Mouse (Mus musculus) layer of hippocampus, adult 2 months (tissue): Measurements from ENCODE around the gene Fam83e. TPM values are rescaled to one million over a fixed set of nuclear protein-coding genes. Genes with fewer than 3 reads are reported as not detected.

ENCODE experiments used
- DNase-seq, 2 experiments: peaks; one replicate each; pipeline ENCODE4 v3.0.0; 2022; ENCODE audit warnings: low spot score in 2 of 2
- H3K27ac ChIP-seq: fragments of 200-600 bp; 2 replicates; pipeline ENCODE4 v1.8.1; 2022
- H3K4me3 ChIP-seq: fragments of 200-600 bp; 2 replicates; pipeline ENCODE4 v1.8.1; 2022; ENCODE audit warnings: mild to moderate bottlenecking
- CTCF ChIP-seq: fragments of 200-600 bp; conservative IDR thresholded peaks from 2 replicates; pipeline ENCODE4 v1.8.1; 2022; ENCODE audit warnings: antibody characterized with exemption, mild to moderate bottlenecking, moderate library complexity
- total RNA-seq, 2 experiments: library from RNA; stranded (reverse); gene quantifications; 2 replicates each; pipeline ENCODE4 v1.2.3; 2021

Fam83e gene
- total RNA-seq, 2 experiments from 2014 or later, result 0.27 to 0.33 TPM

DNA sequence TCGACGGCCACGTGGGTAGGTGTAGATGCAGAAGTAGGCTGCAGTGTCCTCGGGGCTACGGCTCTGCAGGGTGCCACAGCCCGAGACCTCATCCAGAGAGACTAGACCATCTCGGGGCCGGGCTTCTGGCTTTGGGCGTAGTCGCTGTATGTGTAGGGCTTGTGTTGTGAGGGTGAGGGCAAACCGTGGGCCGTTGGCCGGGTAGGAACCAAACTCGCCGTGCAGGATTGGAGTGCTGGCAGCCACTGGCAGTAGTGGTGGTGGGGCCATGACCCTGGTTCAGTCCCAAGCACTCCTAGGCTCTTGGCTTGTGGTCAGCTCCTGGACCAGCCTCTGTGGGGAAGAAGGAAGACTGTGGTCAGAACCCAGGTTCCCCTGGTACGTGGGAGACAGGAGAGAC, 7.6 kb upstream of the Fam83e start:
- Histone ChIP-seq H3K4me3 (no peak overlapping the region), H3K27ac (no peak overlapping the region)
- TF ChIP-seq CTCF, result no peak
- DNase-seq, result no peak

DNA sequence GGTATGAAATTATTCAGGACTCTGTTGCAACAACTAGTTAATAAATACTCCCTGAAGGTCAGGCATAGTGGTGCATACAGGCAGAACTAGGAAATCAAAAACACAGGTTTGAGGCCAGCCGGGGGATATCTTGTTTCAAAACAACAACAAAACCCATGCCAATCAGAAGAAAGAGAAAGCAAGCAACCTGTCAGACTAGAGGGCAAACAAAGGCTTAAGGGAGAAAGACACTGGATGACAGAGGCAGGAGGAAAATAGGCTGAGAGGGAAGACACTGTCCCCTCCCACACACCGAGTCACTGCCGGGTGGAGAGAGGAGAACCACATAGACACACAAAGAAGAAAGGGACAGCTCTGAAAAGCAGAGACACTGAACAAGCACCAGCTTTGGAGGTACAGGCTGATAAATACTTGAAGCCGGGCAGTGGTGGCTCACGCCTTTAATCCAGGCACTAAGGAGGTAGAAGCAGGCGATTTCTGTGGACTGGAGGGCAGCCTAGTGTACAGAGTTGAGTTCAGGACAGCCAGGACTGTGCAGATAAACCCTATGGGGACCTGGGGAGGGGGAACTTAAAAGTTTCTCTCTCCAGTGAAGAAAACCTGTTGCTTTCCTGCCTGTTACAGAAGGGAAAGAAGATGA, 7.0 kb upstream of the Fam83e start:
- no peak for DNase-seq
- peak overlapping the region; percentile 77 for H3K4me3 ChIP-seq
- peak overlapping the region; percentile 88 for H3K27ac ChIP-seq
- TF ChIP-seq CTCF, result no peak

DNA sequence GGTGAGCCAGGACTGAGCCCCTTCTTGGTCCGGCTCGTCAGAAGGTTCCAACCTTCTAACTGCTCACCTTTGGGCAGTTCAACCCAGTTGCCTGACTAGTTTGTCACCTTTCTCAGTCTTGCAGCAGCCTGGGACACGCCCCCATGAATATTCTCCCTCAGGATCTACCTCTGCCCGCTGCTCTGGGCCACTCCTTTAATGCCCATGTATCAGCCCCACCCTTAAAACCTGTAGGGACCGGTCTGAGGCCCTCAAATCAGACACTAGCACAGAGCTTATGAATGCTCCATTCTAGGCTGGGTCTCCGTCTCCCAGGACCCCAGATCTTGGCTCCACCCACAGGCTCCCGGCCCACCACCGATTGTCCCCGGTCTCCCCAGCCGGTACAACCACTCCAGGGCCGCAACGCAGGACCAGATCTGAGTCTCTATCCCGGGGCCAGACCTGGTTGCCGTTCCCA, 6.4 kb upstream of the Fam83e start:
- Histone ChIP-seq H3K4me3 (peak overlapping the region; percentile 77), H3K27ac (peak overlapping the region; percentile 88)
- DNase-seq, result no peak
- no peak for TF ChIP-seq CTCF

DNA sequence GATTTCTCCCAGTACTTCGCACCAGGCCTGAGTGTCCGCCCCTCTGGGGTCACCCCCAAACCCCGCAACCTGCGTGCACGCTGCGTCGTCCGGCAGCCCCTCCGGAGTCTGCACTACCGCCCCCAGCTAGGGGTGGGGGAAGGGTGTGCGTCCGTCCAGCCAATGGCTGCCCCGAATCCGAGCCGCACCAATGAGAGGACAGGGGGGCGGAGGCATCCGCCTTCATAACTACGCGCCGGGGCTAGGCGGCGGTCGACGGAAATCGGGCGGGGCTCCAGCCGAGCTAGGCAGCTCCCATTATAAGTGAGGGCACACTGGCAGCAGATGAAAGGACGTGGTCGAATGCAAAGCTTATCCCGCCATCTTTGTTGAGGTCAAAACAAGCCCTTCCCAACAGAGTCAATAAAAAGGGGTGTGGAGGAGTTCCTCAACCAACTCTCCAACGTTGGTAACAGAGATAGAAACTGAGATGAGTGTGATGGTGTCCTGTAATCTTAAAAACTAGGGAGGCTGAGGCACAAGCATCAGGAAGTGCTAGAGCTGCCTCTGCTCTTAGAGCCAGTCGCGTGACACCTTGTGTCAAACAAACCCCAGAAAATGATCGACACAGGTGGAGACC, 5.8 kb upstream of the Fam83e start, which contains the start of gene Rpl18:
Gene Rpl18 (plus strand): TSS at position 368 of the 619 bp plus-strand sequence.
- DNase-seq, result peak; percentile 98 to 99
- Histone ChIP-seq H3K4me3 (peak within 1 kb of the TSS; percentile 80), H3K27ac (peak within 1 kb of the TSS; percentile 88)
- TF ChIP-seq CTCF, result 0 out of 2 replicates have a peak, but pooled peaks have one; percentile 5

DNA sequence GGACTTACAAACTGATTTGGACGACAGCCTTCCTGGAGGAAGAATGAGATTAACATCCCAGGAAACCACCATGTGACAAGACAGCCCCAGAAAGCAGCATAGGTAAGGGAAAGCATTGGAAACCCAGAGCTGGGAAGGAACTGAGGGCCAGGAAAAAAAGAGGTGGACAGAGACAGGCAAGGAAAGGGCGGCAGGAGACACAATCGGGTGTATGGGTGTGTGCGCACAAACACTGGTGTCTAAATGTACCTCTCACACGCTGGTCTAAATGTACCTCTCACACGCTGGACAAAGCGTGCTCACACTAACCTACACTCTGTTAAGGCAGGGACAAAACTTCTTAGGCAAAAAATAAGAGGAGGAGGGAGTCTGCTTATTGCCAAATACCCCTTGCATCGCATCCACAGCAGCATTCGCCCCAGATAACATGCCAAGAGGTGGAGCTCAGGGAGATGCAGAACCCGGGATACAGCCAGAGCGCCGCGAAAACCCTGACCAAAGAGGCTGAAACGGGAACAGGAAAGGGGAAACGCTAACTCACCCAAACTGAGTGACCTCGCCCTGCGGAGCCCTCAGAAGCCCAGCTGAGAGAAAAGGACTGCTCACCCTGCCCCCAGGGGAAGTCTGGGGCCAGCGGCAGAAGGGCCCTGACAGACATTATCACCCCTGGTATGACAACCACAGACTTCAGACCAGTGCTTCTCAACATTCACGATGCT, 5.1 kb upstream of the Fam83e start:
- DNase-seq, result no peak
- peak overlapping the region; percentile 51 for H3K27ac ChIP-seq
- no peak for TF ChIP-seq CTCF
- H3K4me3 ChIP-seq, result peak overlapping the region; percentile 80

DNA sequence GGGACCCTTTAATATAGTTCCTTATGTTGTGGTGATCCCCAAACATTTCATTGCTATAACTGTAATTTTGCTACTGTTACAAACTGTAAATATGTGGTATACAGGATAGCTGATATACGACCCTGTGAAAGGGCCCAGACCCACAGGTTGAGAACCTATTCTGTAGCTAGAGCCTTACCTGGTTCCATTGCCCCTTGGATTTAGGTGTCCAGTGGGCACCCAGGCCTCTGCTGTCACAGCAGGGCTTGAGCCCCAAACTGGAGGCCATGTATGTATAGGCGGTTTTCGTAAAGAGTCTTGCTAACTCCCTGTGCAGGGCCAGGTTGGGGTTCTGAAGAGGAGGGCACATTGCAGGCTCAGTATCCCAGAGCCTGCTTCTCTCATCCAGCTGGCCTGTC, 4.6 kb upstream of the Fam83e start:
- H3K27ac ChIP-seq, result no peak overlapping the region
- no peak for TF ChIP-seq CTCF
- H3K4me3 ChIP-seq, result peak overlapping the region; percentile 80
- DNase-seq, result no peak

DNA sequence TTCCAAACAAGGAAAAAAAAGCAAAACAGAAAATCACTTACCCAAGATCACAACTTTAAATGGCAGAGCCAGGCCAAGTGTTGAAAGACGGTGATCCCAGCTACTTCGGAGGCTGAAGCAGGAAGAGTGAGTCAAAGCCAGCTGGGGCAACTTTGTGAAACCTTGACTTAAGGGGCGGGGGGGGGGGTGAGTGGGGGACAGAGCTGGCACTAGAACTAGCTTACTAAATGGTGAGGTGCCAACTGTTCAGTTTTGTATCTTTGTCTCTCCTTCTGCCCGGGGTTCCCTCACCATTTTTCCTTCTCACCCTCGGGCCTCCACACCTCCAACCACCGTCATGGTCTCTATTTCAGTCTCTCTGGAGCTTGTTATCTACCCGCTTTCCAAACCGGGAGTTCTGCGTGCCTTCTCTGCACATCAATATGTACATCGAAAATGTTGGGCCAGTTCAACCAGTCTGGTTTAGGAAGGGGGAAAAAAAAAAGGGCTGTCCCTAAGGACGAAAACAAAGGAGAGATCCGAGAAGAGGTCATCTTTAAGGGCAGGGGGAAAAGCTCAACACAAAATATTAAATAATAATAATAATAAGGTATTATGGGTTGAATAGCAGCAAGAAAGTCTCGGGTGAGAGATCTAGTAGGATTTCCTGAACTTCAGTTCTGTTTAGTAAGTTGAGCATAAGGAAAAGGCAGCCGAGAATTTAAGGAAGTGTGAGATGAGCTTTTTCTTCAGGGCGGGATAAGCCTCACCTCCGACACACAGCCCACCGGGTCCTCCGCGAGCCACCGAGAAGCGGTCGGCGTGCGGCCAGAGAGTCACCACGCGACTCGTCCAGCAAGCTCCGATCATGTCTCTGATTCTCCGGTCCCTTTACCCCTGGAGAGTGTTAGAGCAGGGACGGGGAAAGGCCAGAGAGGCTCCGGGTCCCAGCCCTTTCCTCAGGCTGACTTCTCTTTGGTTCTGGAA, 3.8 kb upstream of the Fam83e start:
- DNase-seq, result no peak
- no peak for TF ChIP-seq CTCF
- peak overlapping the region; percentile 80 for H3K4me3 ChIP-seq
- peak overlapping the region; percentile 97 for H3K27ac ChIP-seq

DNA sequence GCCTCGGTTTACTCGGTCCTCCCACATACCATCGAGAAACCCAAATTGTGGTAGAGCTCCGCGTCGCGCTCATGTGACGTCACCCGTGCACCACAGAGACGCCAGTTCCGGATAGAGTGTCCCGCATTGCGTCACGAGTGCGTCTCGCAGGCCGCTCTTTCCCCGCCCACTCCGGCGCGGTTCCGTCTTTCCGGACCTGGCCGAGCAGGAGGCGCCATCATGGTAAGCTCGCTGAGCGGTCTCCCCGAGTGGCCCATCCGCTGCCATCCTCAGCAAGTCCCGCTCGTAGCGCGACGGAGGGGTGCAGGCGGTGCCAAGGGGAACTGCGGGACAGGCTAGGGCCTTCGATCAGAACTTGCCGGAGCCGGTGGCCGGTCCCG, 3.1 kb upstream of the Fam83e start, which contains the start of gene Sphk2:
Gene Sphk2 (minus strand): TSS at position 85 of the 380 bp plus-strand sequence.
- H3K4me3 ChIP-seq, result peak within 1 kb of the TSS; percentile 80
- peak; percentile 27 for TF ChIP-seq CTCF
- H3K27ac ChIP-seq, result peak within 1 kb of the TSS; percentile 97
- DNase-seq, result peak; percentile 97 to 99

DNA sequence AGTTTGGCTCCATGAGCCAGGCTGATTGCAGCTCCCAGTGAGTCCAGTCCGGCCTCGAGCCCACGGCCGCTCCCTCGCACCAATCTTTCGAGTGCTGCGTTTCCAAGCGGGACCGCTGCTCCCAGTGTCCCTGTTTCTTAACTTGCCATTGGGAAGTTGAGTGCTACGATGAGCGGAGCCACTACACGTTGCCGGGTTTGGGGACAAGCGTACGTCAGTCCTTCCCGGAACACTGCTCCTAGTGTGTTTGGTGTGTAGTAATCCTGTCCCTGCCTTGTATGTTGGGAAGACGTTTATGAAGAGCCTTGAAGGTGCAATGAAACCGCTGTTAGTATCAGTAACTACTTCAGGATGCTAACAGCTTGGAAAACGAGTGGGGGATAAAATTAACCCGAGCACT, 2.7 kb upstream of the Fam83e start:
- peak overlapping the region; percentile 97 for H3K27ac ChIP-seq
- no peak for TF ChIP-seq CTCF
- peak overlapping the region; percentile 80 for H3K4me3 ChIP-seq
- DNase-seq, result no peak

DNA sequence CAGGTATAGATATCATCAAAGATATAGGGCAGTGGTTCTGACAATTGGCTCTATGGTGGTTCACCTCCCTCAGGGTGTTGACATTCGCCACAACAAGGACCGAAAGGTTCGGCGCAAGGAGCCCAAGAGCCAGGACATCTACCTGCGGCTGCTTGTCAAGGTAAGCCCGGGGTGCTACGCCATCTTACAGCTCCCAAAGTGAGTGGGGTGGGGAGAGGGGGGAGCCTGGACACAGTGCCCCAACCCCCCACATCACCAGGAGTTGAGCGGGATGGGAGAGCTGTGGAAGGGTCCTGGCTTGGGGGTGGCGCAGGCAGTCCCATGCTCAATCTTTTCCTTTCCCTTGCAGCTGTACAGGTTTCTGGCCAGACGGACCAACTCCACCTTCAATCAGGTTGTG, 1.8 kb upstream of the Fam83e start:
- Histone ChIP-seq H3K27ac (peak overlapping the region; percentile 97; the same call in 1 of the 2 replicates), H3K4me3 (peak overlapping the region; percentile 80)
- TF ChIP-seq CTCF, result no peak
- DNase-seq, result no peak

DNA sequence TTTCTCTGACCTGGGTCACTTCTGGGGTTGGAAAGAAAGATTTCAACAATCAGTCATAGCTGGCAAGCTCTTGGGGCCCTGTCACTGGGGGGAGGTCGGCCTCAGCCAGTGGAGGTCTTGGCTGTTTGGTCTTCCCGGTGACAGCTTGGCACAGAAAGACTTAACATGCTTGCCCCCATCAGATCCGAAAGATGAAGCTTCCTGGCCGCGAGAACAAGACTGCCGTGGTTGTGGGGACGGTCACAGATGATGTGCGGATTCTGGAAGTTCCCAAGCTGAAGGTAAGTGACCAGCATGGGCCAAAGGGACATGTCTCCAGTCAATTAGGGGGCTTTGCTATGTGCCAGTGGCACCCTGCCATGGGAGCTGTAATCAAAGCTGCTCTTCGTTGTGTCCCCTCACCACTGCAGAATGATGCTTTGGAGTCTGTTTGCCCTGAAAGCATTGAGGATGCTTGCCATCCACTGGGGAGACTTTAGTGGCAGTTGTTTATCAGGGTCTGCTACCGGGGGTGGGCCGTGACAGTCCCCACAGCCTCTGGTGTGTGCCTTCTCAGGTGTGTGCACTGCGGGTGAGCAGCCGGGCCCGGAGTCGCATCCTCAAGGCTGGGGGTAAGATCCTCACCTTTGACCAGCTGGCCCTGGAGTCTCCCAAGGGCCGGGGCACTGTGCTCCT, 1.1 kb upstream of the Fam83e start:
- no peak for TF ChIP-seq CTCF
- DNase-seq, result no peak

DNA sequence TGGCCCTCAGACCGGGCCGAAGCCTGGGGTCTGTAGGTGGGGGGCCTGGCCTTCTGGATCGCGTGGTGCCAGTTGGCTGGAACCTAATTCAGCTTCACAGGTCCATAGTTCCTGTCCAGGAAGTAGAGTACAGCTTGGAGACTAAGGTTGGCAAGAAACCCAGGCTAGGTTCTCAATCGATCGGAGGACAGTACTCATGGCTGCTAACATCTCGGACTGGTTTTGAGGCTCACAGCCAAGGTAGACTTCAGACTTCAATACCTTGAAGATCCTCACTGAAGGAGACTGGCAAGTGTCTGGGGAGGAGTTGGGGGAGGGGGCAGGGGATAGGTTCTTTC, 191 bp downstream of the Fam83e start:
- Histone ChIP-seq H3K27ac (no peak overlapping the region), H3K4me3 (no peak overlapping the region)
- no peak for TF ChIP-seq CTCF
- no peak for DNase-seq

More for the DNA sequence above, 1.1 kb upstream of the Fam83e start:
- Histone ChIP-seq H3K27ac (no peak overlapping the region), H3K4me3 (no peak overlapping the region)
